Mouse (Mus musculus): Measurements from ENCODE around the gene Ndufc2. TPM values are rescaled to one million over a fixed set of nuclear protein-coding genes. Genes with fewer than 3 reads are reported as not detected.

Ndufc2 gene
- total RNA-seq, 2 experiments from 2014 or later: 507 TPM

- no peak for DNase-seq
Measured at GRCm38 (mm10) chr7:97387561-97388147, 12.1 kb upstream of the Ndufc2 start.

DNA sequence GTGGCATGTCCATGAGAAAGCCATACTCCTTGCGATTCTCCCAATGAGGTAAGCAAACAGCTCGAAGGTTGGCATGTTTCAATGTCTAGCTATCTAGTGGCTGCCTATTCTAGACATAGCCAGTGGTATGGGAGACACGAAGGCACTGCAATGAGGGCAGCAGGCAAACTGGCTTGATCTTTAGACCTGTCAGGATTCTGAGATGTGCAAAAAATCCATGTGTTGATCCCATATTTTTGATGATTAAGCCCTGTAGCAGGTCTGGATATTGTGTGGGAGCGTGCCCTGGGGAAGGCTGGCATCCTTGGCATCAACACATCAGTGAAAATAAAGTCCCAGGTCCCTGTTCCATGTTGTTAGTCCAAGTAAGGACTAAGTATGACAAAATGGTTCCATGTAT lies 11.3 kb upstream of the Ndufc2 start:
- DNase-seq: no peak

GRCm38 (mm10) chr7:97391293-97392078 lies 8.3 kb upstream of the Ndufc2 start:
- DNase-seq: no peak

- no peak for DNase-seq
Measured at GRCm38 (mm10) chr7:97392079-97392445, 7.7 kb upstream of the Ndufc2 start.

DNA sequence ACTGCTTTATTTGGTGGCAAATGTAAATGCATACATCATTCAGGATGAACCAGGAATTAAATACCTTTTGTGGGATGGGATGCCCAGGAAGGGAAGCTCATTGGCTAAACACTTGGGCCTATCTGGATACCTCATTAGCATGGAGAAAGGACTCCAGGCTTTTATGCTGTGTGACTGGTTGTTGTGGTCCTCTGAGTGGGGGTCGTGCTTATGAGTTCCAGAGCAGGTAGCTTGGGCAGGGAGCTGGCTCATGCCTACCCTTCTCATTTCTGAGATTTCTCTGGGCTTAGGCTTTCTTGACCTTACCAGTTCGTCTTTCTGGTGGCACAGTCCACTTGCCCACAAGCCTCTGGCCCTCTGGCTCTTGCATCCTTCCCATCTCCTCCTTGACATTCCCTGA lies 5.4 kb upstream of the Ndufc2 start:
- DNase-seq: no peak

DNA sequence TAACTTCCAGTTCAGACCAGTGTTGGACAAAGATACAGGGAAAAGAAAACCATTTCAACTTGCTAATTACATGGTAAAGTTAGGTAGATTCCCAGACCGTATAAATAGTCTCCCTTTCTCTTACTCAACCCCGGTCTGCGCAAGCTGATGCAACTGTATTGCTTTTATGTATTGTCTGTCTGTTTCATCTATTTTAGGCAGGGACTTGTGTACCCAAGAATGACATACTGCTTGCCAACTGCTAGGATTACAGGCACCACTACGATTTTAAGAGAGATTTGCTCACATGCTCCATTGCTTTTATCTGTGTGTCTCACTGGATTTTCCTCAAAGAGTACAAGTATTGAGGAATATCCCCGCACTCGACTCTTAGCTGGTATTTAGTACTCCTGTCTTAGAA lies 860 bp upstream of the Ndufc2 start:
- DNase-seq: no peak

- DNase-seq: no peak
Measured at GRCm38 (mm10) chr7:97407145-97407544, 7.3 kb downstream of the Ndufc2 start.

DNA sequence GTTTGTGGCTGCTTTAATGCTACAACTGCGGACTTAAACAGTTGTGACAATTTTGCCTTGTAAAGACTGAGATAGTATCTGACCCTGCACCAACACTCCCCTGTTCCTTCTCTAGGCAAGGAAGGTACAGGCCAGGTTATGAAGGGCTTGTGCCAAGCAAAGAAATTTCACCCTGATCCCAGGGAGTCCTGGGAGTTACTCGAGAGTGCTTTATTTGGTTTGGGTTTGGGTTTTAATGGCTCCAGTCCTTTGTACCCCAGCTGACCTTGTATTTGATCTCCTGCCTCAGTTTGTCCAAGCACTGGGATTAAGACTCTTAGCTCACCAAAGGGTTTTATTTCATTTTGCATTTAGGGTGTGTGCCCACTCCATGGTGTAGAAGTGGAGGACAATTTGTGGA lies 11.3 kb downstream of the Ndufc2 start:
- no peak for DNase-seq

DNA sequence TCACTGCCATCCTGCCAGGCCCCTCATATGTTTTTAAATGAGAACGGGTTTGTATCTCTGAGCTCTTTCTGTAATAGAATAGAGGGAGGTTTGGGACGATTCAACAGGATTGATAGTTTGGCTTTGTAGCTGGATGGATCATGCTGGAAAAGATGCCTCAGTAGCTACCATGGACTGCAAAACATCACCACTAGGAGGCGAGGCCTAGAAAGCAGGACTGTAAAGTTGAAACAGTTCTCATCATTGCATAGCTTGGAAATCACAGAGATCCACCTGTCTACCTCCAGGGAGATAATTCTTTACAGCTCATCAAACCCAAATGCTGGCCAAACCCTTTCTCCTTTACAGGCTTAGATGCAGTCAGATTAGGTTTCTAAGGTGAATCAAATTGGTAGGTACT lies 11.8 kb downstream of the Ndufc2 start:
- DNase-seq: no peak

DNA sequence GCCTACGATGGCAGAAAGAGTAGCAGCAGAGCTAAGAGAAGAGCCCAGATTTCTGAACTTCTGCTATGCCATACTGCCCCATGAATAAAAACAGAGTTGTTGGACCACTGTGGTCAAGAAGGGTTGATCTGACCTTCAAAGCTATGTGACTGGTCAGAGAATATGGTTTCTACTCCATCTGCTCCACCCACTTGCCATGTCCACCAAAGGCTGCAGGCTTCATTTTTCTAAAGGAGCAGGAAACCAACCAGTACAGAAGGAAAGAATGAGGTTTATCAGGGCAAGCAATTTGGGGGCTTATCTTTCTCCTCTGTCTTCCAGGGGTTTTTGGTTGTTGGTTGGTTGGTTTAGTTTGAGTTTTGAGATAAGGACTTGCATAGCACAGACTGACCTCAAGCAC lies 14.2 kb downstream of the Ndufc2 start:
- no peak for DNase-seq

GRCm38 (mm10) chr7:97414426-97414825 lies 14.6 kb downstream of the Ndufc2 start:
- DNase-seq: peak; percentile 27

GRCm38 (mm10) chr7:97414915-97415687 lies 15.3 kb downstream of the Ndufc2 start:
- no peak for DNase-seq

- no peak for DNase-seq
Measured at GRCm38 (mm10) chr7:97416473-97416872, 16.7 kb downstream of the Ndufc2 start.

GRCm38 (mm10) chr7:97416906-97417777 lies 17.3 kb downstream of the Ndufc2 start, which contains the start of gene Thrsp:
Gene Thrsp, minus strand, starts transcription at chr7:97417730.
- DNase-seq: peak; percentile 82

DNA sequence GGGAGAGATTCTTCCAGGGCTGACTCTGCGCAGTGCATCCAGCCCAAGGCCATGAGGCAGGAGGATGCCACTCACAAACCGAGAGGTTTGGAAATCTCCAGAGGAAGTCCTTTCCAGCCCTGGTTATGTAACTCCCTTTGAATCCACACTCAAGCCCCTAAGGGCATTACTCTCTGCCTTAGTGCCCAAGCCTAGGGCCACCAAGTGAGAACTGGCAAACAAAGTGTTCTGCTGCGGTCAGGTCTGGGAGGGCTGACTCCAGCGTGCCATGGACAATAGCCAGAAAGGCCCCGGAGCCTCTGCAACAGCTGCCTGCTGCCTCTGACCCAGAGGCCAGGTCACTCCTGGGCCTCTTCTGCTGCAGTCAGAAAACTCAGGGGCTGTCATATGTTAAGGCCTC lies 18.9 kb downstream of the Ndufc2 start:
- peak; percentile 31 for DNase-seq

DNA sequence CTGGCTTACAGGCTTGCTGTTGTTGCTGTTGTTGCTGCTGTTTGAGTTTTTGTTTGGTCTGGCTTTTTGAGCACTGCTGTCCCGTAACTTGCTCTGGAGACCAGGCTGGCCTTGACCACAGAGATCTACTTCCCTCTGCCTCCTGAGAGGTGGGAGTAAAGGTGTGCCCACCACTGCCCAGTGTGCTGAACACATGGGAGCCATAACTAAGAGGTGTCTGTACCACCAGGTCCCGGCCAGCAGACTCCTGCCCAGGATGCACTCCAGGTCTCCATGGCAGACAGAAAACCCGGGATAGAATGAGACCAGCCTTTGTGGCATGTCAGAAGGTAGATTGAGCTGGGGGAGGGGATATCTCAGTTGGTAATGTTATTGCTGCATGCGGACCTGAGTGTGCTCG lies 19.4 kb downstream of the Ndufc2 start:
- no peak for DNase-seq

- DNase-seq: no peak
Measured at GRCm38 (mm10) chr7:97420406-97420805, 20.6 kb downstream of the Ndufc2 start.

GRCm38 (mm10) chr7:97420958-97421651 lies 21.3 kb downstream of the Ndufc2 start:
- peak; percentile 54 for DNase-seq

GRCm38 (mm10) chr7:97423754-97424153 lies 24.0 kb downstream of the Ndufc2 start:
- no peak for DNase-seq

DNA sequence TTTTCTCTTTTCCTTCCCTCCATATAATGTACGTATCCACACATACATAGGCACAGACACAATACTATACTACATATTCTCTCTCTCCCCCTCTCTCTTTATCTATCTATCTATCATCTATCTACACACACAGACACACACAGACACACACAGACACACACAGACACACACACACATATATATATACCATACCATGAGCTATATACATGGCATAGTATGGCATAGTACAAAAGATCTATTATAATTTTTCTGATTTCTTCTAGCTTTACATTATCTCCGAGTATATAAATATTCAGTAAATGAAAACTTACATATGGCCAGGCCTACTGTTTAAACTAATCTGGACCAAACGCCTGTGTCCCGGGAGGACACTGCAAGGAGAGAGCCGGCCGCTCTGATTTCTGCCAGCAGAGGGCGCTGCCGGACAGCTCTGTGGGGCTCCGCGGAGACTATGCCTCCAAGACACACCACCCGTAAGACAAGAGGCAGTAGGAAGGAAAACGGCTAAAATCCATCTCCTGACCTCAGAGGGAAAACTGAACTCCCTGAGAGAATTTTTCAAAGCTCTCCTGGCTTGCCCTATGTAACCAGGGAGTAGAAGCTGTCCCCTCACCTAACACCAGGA lies 24.9 kb downstream of the Ndufc2 start:
- peak; percentile 97 for DNase-seq

- DNase-seq: no peak
Measured at GRCm38 (mm10) chr7:97426566-97426965, 26.8 kb downstream of the Ndufc2 start.

All from heart, postnatal 4 days (tissue).